7 mouse cellular contexts compared by ENCODE assay signal in the genomic region with DNA sequence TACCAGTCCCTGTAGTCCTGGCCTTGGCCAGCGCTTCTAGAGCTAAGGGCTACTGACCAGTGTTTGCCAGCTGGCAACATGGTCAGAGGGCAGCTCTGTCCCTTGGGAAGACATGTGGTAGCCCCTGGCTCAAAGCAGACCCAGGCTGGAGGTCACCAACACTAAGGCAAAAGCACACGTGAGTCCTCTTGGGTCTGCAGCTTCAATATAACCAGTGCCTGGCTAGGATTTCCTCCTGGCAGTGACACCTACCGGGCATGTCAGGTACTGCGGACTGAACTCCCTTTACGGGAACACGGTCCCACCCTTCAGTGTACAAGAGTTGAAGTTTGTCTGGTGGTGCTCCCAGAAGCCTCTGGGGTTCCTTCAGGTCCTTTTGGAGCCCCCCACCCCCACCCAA. TPM values are rescaled to one million over a fixed set of nuclear protein-coding genes. Genes with fewer than 3 reads are reported as not detected.
DNase-seq lines count a peak whose midpoint lies in the region; ATAC-seq lines count a peak whose summit lies in the region.

No protein-coding gene starts in this region.

- no peaks in the 10 kb centered on the region for H3K36me3 ChIP-seq in intestine, embryonic 16.5 days (ENCODE audit: control insufficient read depth, insufficient read depth, low read length)
- H3K36me3 ChIP-seq in midbrain, embryonic 15.5 days (replicated peaks), result no peaks in the 10 kb centered on the region

- intact Hi-C loops in left cerebral cortex, postnatal 36 days (cut with DNase I), result loop anchor here (2.0 kb wide), 1 partner anchor 51 kb away; a partner anchor contains a TSS

- peak; percentile 60 for ATAC-seq in activated CD4-positive, CD25-positive, alpha-beta regulatory T cell, adult 4 months
- peak; percentile 64; the same call in 1 of the 2 replicates for ATAC-seq in intestine, embryonic 16.5 days
- ATAC-seq in midbrain, embryonic 15.5 days (replicated peaks), result peak; percentile 34; the same call in 1 of the 2 replicates

- no peak overlapping the region for H3K4me2 ChIP-seq in intestine, embryonic 16.5 days (ENCODE audit: low read depth, low read length)
- H3K4me2 ChIP-seq in midbrain, embryonic 15.5 days, result no peak overlapping the region

- H3K4me3 ChIP-seq in intestine, embryonic 16.5 days (ENCODE audit: low read length), result no peak overlapping the region
- no peak overlapping the region for H3K4me3 ChIP-seq in midbrain, embryonic 15.5 days

- 17% methylated on average over 6 of the region's 6 CpGs for WGBS in intestine, embryonic 16.5 days
- 14% methylated on average over 6 of the region's 6 CpGs for WGBS in midbrain, embryonic 15.5 days

- DNase-seq in cerebellum, adult 9-11 months, result peak; percentile 69
- peak; percentile 87 to 91 for DNase-seq in frontal cortex, postnatal 36 days (ENCODE audit: low spot score in 2 of 2)
- peak; percentile 78 to 84 for DNase-seq in left cerebral cortex, postnatal 36 days (ENCODE audit: low spot score in 2 of 2)
- peak; percentile 60 to 86 for DNase-seq in spleen, adult 18-20 months

- H3K4me1 ChIP-seq in intestine, embryonic 16.5 days (ENCODE audit: control insufficient read depth, insufficient read depth, low read length), result peaks cover 7% of the 10 kb centered on the region
- peaks cover 6% of the 10 kb centered on the region; the same call in 1 of the 2 replicates for H3K4me1 ChIP-seq in midbrain, embryonic 15.5 days

- no peak overlapping the region for H3K27ac ChIP-seq in intestine, embryonic 16.5 days (ENCODE audit: low read length)
- no peak overlapping the region for H3K27ac ChIP-seq in midbrain, embryonic 15.5 days

- no peaks in the 10 kb centered on the region for H3K9me3 ChIP-seq in intestine, embryonic 16.5 days (ENCODE audit: control insufficient read depth, low read length)
- H3K9me3 ChIP-seq in midbrain, embryonic 15.5 days, result no peaks in the 10 kb centered on the region

- no peak overlapping the region for H3K9ac ChIP-seq in intestine, embryonic 16.5 days (ENCODE audit: low read depth, low read length)
- no peak overlapping the region for H3K9ac ChIP-seq in midbrain, embryonic 15.5 days

- H3K27me3 ChIP-seq in intestine, embryonic 16.5 days (replicated peaks; ENCODE audit: control insufficient read depth, insufficient read depth, low read length), result no peaks in the 10 kb centered on the region
- H3K27me3 ChIP-seq in midbrain, embryonic 15.5 days (replicated peaks), result peaks cover 9% of the 10 kb centered on the region

RNA-seq across cellular contexts. Expression of a gene that starts 16.8 kb away (rescaled TPM):
- polyA plus RNA-seq in activated CD4-positive, CD25-positive, alpha-beta regulatory T cell, adult 4 months (2017; shearing (Covaris generic)), result 1 to 10 TPM; 1.0 to 3.2 TPM
- polyA plus RNA-seq in intestine, embryonic 16.5 days (2015; fragmentation: Nextera tagmentation; extraction: Ambion mirVana), result 0.99 and 1.2 TPM in 2 replicates
- total RNA-seq in left cerebral cortex, postnatal 36 days (2021), result 10 to 100 TPM; 41.1 to 42.7 TPM
- polyA plus RNA-seq in midbrain, embryonic 15.5 days (2015; fragmentation: Nextera tagmentation; extraction: Ambion mirVana), result 9.7 and 12.2 TPM in 2 replicates

RNA-seq across cellular contexts. Expression of a gene that starts 46.0 kb away (rescaled TPM):
- under 1 TPM in 1 of 2 experiments, not detected in 1; 0.85 TPM for polyA plus RNA-seq in activated CD4-positive, CD25-positive, alpha-beta regulatory T cell, adult 4 months (2017; shearing (Covaris generic))
- polyA plus RNA-seq in intestine, embryonic 16.5 days (2015; fragmentation: Nextera tagmentation; extraction: Ambion mirVana), result 2.8 and 3.3 TPM in 2 replicates
- 10 to 100 TPM; 81.8 to 89.0 TPM for total RNA-seq in left cerebral cortex, postnatal 36 days (2021)
- 31.6 and 32.2 TPM in 2 replicates for polyA plus RNA-seq in midbrain, embryonic 15.5 days (2015; fragmentation: Nextera tagmentation; extraction: Ambion mirVana)

RNA-seq across cellular contexts. Expression of a gene that starts 50.2 kb away (rescaled TPM):
- polyA plus RNA-seq in activated CD4-positive, CD25-positive, alpha-beta regulatory T cell, adult 4 months (2017; shearing (Covaris generic)), result 1 to 10 TPM in 1 of 2 experiments, under 1 TPM in 1; 0.81 to 1.2 TPM
- 9.9 and 11.7 TPM in 2 replicates for polyA plus RNA-seq in intestine, embryonic 16.5 days (2015; fragmentation: Nextera tagmentation; extraction: Ambion mirVana)
- total RNA-seq in left cerebral cortex, postnatal 36 days (2021), result 10 to 100 TPM in 1 of 2 experiments, 1 to 10 TPM in 1; 9.3 to 11.0 TPM
- 0.59 and 0.80 TPM in 2 replicates for polyA plus RNA-seq in midbrain, embryonic 15.5 days (2015; fragmentation: Nextera tagmentation; extraction: Ambion mirVana)
